Mouse (Mus musculus) thymus, postnatal 25 days (tissue): ENCODE results near the gene Pla2g16.

Source experiments
- DNase-seq: peaks from one replicate; pipeline ENCODE4 v3.0.0; 2022

The Pla2g16 gene

GRCm38 (mm10) chr19:7616231-7616930 is 59.1 kb downstream of the Pla2g16 start:
- no peak for DNase-seq

DNA sequence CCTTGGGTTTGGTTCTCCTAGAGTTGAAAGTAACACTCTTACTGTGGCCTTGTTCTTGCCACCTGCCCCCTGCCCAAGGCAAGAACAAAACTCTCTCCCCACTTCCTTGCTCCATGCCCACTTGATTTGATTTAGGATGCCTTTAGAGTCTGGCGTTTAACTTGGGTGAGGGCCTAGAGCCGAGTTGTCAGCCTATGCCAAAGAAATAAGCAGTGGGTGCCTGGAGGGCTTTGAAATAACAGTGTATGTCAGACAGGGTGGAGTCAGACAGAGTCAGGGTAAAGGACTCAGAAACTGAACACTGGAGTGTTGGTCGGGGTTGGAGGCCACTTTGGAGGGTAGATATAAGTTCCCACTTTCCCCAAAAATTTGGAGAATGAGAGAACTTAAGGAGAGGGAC is 59.8 kb downstream of the Pla2g16 start:
- no peak for DNase-seq

DNA sequence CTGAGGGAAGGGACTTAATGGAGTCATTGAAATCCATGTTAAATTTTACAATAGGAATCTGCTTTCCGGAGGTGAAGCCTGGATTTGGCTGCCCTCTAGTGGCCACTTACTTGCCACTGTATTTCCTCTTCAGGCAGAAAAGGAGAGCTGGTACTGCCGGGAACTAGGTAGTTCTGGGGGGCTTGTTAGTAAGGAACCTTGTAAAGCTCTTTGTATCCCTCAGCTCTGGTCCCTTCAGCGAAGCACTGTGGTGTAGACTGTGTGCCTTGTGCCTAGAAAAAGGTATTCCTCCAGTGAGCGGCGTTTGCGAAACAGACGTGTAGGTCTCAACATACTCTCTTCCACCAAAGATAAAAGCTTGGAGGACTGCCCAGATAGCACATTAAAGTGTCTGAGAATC is 60.4 kb downstream of the Pla2g16 start:
- DNase-seq = peak; percentile 35

- no peak for DNase-seq
Observed at GRCm38 (mm10) chr19:7633021-7633420, 75.8 kb downstream of the Pla2g16 start.

- no peak for DNase-seq
Observed at GRCm38 (mm10) chr19:7633786-7634185, 76.5 kb downstream of the Pla2g16 start.
